Mouse (Mus musculus) yolk sac, embryonic 10.5 days (tissue): Measurements from ENCODE around the gene Vps26a.
"Not testable (repeated sequence)": the region's sequence is repeated elsewhere in the genome, so short reads cannot be mapped to it uniquely, and the experiment has no call there.

Source experiments
- DNase-seq: peaks from one replicate; pipeline ENCODE4 v3.0.0-alpha.2; 2017; ENCODE audit warnings: low spot score

Vps26a gene

DNA sequence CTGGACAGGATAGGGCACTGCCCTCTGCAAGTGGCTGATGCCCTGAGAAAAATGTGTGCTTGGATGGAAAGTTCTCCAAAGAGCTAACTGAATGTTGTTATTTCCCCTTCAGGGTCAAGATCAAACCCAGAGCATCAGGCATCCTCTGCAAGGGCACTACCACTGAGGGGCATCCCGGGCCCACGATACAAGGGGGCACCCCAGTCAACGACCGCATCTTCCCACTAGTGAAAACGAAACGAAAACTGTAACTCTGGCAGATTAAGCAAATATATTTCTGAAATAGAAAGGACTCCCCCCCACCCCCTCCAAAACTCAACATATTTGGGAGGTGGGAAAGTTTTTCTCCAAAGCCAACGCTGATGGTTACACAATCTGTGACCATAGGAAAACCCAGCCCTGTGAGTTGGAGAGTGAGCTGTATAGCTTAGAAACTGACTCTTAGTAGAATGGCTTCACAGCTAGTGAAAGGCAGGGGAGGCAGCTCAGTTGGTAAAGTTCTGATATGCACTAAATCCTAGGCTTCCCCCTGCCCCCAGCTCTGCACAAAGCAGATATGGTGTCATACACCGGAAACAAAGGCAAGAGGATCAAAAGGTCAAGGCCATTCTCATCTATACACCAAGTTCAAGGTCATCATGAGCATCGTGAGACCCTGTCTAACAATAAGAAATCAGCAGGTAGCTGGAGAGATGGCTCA, 14.5 kb upstream of the Vps26a start:
- no peak for DNase-seq

DNA sequence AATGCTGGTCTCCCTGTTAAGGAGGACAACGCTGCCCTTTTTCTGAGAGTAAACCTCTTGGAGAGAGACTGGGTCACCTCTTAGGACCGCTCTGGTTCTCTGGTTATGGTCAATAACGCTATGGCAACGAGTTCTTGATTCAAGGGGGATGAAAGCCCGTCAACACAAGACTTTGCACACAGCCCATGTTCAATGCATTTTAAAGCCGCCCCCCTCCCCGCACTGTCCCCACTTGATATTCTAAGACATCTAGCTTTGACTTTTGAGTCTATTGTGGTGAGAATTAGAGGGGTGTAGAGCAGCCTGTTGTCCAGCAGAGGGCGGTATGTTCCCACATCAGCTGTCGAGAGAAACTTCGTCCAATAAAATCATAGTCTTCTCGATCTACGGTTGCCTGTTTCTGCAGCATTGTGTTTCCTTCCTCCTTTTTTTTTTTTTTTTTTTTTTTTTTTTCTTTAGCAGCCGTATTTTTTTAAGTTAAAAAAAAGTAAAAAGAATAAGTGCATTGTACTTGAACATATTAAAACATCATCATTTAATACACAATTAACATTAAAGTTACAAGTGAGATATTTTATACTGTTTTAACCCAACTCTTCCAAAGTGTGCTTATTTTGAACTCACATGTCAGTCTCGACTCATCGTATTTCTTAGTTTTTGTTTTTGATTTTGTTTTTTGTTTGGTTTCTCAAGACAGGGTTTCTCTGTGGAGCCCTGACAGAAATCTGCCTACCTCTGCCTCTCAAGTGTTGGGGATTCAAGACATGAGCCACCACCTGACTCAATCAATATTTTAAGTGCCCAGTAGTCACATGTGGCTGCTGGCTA, 13.7 kb upstream of the Vps26a start:
- peak; percentile 51 for DNase-seq

- not testable (repeated sequence) for DNase-seq
These were observed 5.1 kb upstream of the Vps26a start for GRCm38 (mm10) chr10:62491681-62492080.

DNA sequence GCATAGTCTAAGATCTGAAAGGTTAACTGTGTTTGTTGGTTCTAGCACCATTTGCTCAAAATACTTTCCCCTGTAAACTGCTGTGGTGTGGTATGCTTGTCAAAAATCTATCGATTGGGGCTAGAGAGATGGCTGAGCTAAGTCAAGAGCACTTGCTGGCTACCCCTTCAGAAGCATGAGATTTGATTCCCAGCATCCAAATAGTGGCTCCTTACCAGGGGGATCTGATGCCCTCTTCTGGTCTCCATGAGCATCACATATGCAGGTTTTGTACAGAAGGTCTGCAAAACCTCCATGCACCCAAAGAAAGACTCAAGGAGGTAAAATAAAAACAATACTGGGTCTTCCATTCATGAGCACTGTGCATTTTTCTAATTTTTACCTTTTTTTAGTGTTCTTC, 1.7 kb upstream of the Vps26a start:
- peak; percentile 44 for DNase-seq

DNA sequence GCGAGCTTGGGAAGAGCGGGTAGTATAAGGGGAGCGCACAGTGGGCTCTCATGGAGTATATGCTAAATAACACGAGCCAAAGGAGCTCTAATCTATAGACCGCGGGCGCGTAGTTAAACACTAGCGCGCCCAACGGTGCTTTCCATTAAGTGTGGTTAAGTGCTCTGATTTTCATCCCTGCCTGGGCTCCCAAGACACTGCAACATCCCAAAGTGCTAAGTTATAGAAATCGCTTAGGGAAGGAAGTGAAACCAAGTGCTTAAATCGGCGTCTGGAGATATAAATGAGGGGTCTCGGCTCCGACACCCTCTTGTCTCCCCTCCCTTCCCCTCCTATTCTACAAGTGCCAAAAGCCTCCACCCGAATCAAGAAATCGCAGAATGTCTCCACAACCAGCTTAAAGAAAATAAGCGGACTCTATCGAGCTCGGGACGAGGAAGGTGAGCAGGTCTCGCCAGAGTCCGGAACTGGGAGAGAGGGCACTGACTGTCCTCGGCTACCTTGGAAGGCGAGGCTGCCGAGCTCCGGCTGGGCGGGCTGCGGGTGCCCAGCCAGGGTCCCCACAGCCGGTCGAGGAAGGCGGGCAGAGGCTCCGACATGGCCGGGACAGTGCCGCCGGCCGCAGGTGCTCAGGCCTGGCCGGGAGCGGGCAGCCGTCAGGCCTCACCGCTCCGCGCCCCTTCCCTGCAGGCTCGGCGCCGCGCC, 575 bp downstream of the Vps26a start:
- DNase-seq = no peak

- no peak for DNase-seq
These were observed 5.3 kb downstream of the Vps26a start for GRCm38 (mm10) chr10:62481108-62481852.

DNA sequence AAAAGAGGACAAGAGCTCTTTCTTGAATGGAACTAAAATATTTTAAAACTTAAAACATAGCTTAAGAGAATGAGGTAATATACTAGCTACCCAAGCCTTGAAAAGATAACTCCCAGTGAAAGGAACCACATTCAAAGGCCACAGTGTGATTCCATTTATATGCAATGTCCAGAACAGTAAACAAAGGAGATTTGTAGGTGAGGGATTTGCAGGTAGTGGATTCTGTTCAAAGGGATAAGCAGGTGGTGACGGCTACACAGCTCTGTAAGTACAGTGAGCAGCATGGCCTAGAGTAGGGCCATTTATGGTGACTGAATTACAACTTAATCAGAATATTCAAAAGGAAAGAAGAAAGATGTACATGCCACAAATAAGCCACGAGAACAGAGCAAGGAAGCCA, 9.6 kb downstream of the Vps26a start:
- no peak for DNase-seq

DNA sequence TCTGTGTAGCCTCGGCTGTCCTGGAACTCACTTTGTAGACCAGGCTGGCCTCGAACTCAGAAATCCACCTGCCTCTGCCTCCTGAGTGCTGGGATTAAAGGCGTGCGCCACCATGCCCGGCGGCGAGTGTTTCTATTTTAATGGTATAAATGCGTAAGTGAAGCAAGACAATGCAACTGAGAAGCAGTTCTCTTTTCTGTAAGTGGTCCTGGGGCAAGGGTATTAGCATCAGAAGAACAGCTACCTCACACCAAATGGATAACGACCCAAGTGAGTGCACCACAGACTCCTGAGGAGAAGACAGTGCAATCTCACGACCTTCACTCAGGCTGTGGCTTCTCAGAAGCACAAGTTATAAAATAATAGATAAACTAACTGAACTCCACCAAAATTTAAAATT, 11.7 kb downstream of the Vps26a start:
- DNase-seq = no peak

GRCm38 (mm10) chr10:62471105-62471504, 15.5 kb downstream of the Vps26a start:
- no peak for DNase-seq

DNA sequence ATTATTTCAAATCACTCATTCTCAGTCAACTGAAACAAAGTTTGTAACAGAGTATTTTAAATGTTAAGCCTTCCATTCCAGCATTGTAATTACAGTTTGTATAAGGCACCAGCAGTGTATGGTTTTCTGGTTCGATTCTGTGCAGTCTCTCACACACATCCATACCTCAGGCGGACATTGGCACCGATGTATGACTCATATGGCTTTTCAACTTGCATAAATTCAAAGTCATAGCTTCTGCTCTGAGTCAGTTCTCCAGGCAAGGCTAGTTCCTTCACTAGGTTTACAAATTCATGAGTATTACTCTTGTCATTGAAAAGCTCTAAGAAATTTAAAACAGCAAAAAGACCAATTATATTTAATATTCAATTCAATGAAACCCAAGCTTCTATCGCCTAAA, 16.9 kb downstream of the Vps26a start:
- DNase-seq = no peak

DNA sequence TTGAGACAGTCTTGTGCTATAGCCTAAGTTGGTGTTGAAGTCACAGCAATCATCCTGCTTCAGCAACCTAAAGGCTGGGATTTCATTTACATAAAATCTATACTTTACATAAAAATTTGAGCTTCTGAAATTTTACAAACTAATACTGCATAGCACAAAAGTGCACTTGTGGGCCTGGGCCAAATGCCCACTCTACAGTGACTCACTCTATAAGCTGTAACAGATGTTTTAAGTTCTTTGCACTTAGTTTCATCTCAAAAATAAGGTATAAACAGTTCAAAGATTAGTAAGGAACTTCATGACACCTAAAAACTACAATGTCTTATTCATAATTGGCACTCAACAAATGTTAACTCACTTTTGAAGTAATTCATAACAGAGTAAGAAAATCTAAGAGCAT, 25.3 kb downstream of the Vps26a start:
- no peak for DNase-seq

DNA sequence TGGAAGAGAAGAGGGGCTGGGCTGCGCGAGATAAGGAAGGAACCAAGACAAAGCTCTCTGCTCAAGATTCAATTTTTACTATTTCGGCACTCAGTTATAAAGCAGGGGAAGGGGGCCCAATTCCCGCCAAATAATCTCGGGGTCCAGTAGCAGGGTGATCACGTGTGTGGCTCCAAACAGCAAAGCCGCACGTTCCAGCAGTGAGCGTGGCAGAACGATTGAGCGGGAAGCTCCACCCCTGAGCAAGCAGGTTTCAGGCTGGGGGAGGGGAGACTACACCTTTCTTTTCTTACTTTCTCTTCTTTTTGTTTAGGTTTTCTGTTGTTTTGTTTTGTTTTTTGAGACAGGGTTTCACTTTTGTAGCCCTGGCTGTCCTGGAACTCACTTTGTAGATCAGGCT, 34.6 kb downstream of the Vps26a start:
- DNase-seq = not testable (repeated sequence)

GRCm38 (mm10) chr10:62450280-62450640, 36.3 kb downstream of the Vps26a start:
- no peak for DNase-seq

DNA sequence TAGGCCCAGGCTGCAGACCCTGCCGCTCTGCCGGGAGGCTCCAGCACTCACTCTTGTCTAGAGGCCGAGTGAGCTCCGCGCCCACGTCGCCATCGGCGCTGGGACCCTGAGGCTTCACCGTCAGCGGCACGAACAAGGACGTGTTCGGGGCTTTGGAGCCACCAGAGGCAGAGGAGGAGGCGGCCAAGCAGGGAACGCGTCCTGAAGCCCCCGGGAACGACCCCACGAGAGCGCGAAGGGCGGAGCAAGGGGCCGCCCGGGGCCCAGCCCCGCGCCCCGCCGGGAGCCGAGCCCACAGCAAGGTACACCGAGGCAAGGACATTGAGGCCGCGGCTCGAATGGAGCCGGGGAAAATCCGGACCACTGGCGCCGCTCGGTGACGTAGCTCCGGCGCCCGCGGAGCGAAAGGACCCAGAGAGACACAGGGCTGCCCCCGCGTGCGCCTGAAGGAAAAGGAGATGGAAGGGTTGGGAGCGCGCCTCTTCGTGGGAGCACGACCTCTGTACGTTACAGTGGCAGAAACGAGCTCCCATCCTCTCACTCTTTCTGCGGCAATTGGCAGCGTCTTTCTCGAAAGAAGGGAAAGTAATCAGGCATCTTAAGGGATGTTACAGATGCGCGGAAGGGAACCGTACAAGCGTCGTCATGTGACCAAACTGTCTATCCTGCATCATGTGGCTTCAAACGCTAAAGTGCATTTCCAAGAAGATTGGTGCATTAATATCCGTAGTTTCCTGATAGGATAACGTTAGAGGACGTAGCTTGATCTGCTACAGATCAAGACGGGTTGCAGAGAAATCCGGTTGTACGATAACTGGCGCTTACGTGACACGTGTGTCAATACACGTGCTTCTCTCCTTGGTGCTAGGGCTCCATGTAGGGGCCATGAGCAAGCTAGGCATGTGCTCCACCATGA, 37.0 kb downstream of the Vps26a start, which contains the start of the genes 4930507D05Rik and Supv3l1:
4930507D05Rik (plus strand) TSS at position 126 of the 916 bp plus-strand sequence.
Supv3l1 (minus strand) TSS at position 375 of the 916 bp plus-strand sequence.
- DNase-seq = peak; percentile 91

DNA sequence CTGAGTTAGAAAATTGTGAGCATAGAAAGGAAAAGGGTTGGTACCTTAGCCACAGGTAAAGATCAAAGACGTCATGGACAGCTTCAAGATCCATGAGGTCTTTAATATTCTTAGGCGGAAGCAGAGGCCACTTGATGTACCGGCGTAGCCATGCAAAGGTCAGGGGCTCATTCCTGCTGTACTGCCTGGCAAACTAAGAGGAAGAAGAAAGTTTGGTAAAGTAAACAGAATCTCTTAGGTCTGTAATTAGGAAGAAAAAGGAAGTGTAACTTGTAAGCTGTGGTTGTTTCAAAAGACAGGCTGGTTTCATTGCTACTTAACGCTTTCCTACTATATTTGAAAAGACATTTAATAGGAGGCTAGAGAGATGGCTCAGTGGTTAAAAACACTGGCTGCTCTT, 56.2 kb downstream of the Vps26a start:
- no peak for DNase-seq

- DNase-seq = peak; percentile 48
These were observed 61.3 kb downstream of the Vps26a start for GRCm38 (mm10) chr10:62425081-62425871.

DNA sequence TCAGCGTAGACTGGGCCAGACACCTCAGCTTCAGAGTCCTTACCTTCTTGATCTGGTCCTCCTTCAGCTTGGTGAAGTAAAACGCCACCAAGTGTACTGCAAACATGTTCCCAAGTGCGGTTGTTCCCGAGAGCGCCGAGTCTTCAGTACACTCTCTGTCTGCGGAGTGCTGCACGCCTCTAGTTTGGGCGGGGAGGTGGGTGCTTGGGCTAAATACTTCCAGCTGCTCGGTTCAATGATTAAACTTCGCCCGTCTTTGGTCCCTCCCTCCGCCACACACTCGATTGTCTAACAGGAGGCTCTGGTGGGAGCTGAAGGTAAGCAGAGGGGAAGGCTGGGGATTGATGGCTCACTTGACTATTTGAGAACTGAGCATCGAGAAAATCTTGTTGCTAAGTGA, 64.3 kb downstream of the Vps26a start, which contains the start of gene Hkdc1:
Hkdc1 (minus strand) TSS at position 237 of the 400 bp plus-strand sequence.
- DNase-seq = peak; percentile 86

DNA sequence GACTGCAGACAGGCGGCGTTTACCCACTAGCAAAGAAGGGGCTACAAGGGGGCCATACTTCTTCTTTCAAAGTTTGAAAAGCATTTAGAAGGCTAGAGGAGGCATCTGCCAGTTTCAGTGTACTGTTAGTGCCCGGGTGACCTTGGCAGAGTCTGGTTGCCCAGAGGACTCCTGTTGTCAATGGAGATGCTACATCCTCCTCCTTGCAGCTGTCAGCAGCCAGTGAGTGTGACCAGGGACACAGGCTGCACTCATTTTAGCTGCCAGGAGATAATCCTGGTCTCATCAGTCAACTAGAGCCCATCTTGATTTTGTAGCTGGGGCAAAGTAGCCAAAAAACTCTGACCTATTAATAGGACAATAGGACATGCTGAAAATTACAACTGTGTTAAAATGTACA, 65.5 kb downstream of the Vps26a start:
- no peak for DNase-seq

DNA sequence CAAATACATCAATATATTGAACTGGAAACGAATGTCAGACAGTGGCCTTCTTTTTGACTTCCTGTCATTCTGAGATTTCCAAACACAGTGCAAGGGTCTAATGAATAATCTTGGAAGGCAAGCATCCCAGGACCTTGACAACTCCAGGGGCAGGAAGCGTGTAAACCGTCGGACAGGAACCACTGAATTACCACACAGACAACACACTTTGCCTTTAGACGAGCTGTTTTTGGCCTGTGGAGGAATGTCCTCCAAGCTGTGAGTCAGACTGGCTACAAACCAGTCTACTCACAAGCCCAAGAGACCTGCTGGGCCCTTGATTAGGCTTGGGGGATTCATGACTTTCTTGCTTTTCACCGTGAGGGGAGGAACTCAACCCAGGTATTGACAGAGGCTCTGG, 66.2 kb downstream of the Vps26a start:
- DNase-seq = no peak

DNA sequence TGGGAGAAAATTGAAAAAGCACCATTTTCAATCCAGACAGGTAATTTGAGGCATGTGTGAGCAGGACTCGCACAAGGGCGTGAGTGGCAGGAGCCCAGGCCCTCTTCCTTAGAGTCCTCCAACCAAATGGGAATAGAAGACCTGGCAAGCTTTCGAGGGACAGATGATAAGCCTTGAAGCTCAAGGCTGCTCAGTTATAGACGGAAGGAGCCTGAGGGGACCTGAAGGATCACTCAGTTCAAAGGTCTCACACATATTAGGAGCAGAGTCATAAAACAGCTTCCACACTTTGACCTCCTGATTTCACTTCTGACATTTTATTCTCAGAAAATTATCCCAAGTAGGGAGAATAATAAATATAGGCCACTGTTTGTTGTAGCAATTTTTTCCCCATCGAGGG, 67.2 kb downstream of the Vps26a start:
- DNase-seq = no peak
